Mouse (Mus musculus) midbrain, embryonic 14.5 days (tissue): ENCODE results near the gene Gm11042. TPM values are rescaled to one million over a fixed set of nuclear protein-coding genes. Genes with fewer than 3 reads are reported as not detected.
A peak's percentile ranks its signal among the peaks of the same experiment; 100 is the strongest.

Experiments used
- ATAC-seq: fragments of 200-750 bp; cut with Nextera tagmentation; 2 replicates; pipeline ENCODE4 v1.8.0; 2017; ENCODE audit warnings: moderate number of reproducible peaks, moderate library complexity; ENCODE audit not compliant: low FRiP score, low TSS enrichment
- DNase-seq: peaks from one replicate; pipeline ENCODE4 v3.0.0-alpha.2; 2015
- H3K27ac ChIP-seq: fragments of 300-500 bp; sonication (generic); replicated peaks from 2 replicates; pipeline ENCODE4 v1.5.1; 2014; ENCODE audit warnings: mild to moderate bottlenecking, low read depth, low read length, moderate library complexity
- H3K27me3 ChIP-seq: fragments of 300-500 bp; sonication (generic); 2 replicates; pipeline ENCODE4 v1.6.1; 2014; ENCODE audit warnings: low read length, control low read depth, mixed read lengths; ENCODE audit not compliant: control insufficient read depth, insufficient read depth
- H3K36me3 ChIP-seq: fragments of 300-500 bp; sonication (generic); 2 replicates; pipeline ENCODE4 v1.6.1; 2014; ENCODE audit warnings: low read length, control low read depth; ENCODE audit not compliant: control insufficient read depth, insufficient read depth
- H3K4me1 ChIP-seq: fragments of 300-500 bp; sonication (generic); 2 replicates; pipeline ENCODE4 v1.6.1; 2014; ENCODE audit warnings: mild to moderate bottlenecking, antibody characterized with exemption, low read length, control low read depth; ENCODE audit not compliant: control insufficient read depth, insufficient read depth
- H3K4me2 ChIP-seq: fragments of 300-500 bp; sonication (generic); 2 replicates; pipeline ENCODE4 v1.6.1; 2014; ENCODE audit warnings: mild to moderate bottlenecking, low read length, moderate library complexity
- H3K4me3 ChIP-seq: fragments of 300-500 bp; sonication (generic); replicated peaks from 2 replicates; pipeline ENCODE4 v1.5.1; 2014; ENCODE audit warnings: low read depth, low read length
- H3K9ac ChIP-seq: fragments of 300-500 bp; sonication (generic); replicated peaks from 2 replicates; pipeline ENCODE4 v1.6.1; 2014; ENCODE audit warnings: mild to moderate bottlenecking, low read length, moderate library complexity
- H3K9me3 ChIP-seq: fragments of 300-500 bp; sonication (generic); 2 replicates; pipeline ENCODE4 v1.6.1; 2016; ENCODE audit warnings: low read length, control low read depth, mixed read lengths; ENCODE audit not compliant: control insufficient read depth
- WGBS: fragments of 180-500 bp; shearing (Covaris S2); extraction: QIAGEN DNeasy Blood & Tissue Kit; methylation state at CpG from one replicate; pipeline ENCODE4 v1.1.7; 2014; 5-methylcytosine and 5-hydroxymethylcytosine counted together
- polyA plus RNA-seq: library from polyadenylated mRNA; unstranded; fragments of >200 nt; fragmentation: Nextera tagmentation; extraction: Ambion mirVana; gene quantifications from 2 replicates; pipeline ENCODE4 v1.2.1, GENCODE M21; 2014

Gm11042 gene
- polyA plus RNA-seq, 1 experiment from 2014 or later, result not detected

DNA sequence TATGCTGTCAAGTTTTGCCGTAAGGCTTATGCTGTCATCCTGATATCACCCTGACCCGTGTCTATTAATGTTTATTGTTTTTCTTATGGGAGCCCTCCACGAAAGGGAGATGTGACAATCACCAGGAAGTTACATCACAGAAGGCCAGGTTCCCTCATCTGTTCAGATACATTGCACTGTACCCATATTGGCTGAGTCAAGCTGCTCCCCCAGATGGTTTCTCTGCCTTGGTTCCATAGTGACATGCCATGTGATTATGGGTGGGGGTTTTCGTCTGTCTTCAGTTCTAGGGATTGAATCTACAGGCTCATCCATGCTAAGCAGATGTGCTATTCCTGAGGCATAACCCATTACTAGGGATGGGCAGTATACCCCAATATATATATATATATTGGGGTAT is 34.8 kb downstream of the Gm11042 start:
- Histone ChIP-seq H3K4me1 (peaks cover 7% of the 10 kb centered on the region), H3K36me3 (no peaks in the 10 kb centered on the region), H3K4me3 (no peak overlapping the region), H3K27me3 (peaks cover 9% of the 10 kb centered on the region), H3K4me2 (no peak overlapping the region), H3K9ac (no peak overlapping the region), H3K27ac (no peak overlapping the region), H3K9me3 (no peaks in the 10 kb centered on the region; the same call in 1 of the 2 replicates)
- WGBS, result 84% methylated on average over 4 of the region's 4 CpGs
- ATAC-seq (no peak), DNase-seq (no peak)

DNA sequence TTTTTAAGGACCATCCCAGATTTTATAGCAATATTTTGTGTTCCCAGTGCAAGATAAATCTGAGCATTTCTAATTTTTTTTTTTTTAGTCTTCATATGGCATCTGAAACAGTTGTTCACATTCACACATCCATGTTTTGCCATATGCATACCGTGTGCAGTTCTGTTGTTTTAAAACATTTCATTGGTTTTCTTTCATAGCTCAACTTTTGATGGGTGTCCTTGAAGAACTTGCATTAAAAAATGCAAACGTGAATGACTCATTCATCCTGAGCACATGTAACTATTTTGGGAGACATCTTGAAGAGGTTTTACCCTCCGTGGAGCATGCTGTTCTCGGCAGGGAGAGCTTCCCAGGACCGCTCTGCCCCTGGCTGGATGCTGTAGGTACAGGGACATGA is 38.9 kb downstream of the Gm11042 start:
- H3K4me3 ChIP-seq, result no peak overlapping the region
- no peaks in the 10 kb centered on the region for H3K4me1 ChIP-seq

DNA sequence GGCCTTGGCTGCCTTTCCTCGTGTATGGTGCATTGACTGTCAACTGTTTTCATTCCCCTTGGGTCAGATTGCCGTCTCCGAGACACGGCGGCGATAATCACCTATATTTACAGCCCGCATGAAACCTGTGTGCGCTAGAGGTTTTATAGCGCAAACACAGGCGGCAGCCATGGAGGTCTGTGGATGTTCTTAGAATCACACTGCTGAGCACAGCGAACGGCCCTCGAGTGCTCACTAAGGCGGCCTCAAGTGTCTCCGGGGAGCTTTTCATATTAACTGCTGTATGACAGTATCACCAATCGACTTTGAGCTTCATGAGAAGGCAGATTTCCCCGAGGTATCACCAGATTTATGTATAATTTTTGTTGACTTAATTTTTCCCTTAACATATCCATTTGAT is 43.6 kb downstream of the Gm11042 start:
- Histone ChIP-seq H3K4me1 (no peaks in the 10 kb centered on the region), H3K27me3 (no peaks in the 10 kb centered on the region), H3K9ac (no peak overlapping the region), H3K9me3 (no peaks in the 10 kb centered on the region), H3K36me3 (no peaks in the 10 kb centered on the region), H3K4me3 (no peak overlapping the region), H3K4me2 (no peak overlapping the region), H3K27ac (no peak overlapping the region)
- DNase-seq (no peak), ATAC-seq (no peak)
- WGBS, result 93% methylated on average over 17 of the region's 17 CpGs

More for the DNA sequence above, 38.9 kb downstream of the Gm11042 start:
- no peak for DNase-seq
- no peak for ATAC-seq
- Histone ChIP-seq H3K9me3 (no peaks in the 10 kb centered on the region; the same call in 1 of the 2 replicates), H3K36me3 (no peaks in the 10 kb centered on the region), H3K27me3 (no peaks in the 10 kb centered on the region), H3K9ac (no peak overlapping the region), H3K27ac (no peak overlapping the region), H3K4me2 (no peak overlapping the region)
- 92% methylated on average over 5 of the region's 5 CpGs for WGBS

DNA sequence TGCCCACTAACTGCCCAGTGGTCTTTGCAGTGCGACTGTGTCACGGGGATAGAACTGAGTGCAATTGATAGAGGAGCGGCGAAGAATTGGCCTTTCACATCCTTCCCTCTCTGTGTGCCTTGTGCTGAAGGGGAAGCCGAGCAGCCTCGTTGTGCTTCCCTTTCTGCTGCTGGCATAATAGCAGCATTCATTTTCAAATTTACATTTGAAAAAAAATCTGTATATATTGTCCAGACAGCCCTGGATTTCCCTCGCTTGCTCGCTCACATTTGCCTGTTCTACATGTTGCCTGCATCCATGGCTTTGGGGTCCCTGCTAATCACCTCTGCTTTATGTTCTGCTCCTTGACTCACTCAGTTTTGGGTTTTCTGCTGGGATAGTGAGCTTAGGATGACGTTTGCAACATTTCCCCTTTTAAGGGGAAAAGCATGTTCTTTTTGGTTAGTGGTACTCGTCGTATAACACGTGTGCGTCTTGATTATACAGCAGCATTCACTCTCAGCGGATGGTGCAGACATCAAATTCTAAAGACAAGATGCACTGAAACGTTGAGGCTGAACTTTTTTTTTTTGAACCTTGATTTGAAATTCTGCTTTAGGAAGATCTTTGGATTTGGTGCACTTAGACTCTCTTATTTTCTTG is 47.4 kb downstream of the Gm11042 start:
- H3K9me3 ChIP-seq, result no peaks in the 10 kb centered on the region
- 60% methylated on average over 15 of the region's 15 CpGs for whole genome bisulfite sequencing
- H3K4me2 ChIP-seq, result no peak overlapping the region
- H3K4me1 ChIP-seq, result no peaks in the 10 kb centered on the region
- ATAC-seq, result no peak
- H3K27ac ChIP-seq, result no peak overlapping the region; the same call in 1 of the 2 replicates
- H3K4me3 ChIP-seq, result no peak overlapping the region
- H3K36me3 ChIP-seq, result peaks cover 6% of the 10 kb centered on the region; the same call in 1 of the 2 replicates
- no peaks in the 10 kb centered on the region for H3K27me3 ChIP-seq
- no peak overlapping the region for H3K9ac ChIP-seq
- DNase-seq, result peak; percentile 32

DNA sequence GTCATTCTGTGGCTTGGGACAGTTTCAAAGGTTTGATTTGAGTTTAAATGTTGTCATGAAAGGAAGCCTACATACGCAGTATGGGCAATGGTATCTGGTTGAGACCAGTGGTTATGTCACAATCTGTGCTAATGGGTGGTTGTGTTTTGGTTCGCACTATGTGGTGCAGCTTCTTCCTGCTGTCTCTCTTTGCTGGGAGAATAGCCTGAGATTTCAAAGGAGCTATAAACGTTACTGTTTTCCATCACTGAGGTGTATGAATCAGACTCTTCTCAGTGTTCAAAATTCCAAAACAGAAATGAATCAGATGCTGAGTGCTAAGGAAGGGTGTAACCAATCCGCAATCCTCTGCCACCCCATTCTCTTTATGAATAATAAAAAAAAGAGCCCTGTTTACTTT is 49.1 kb downstream of the Gm11042 start:
- Histone ChIP-seq H3K4me1 (no peaks in the 10 kb centered on the region), H3K4me3 (no peak overlapping the region), H3K36me3 (peaks cover 6% of the 10 kb centered on the region; the same call in 1 of the 2 replicates), H3K4me2 (no peak overlapping the region), H3K9ac (no peak overlapping the region), H3K27me3 (no peaks in the 10 kb centered on the region), H3K9me3 (no peaks in the 10 kb centered on the region), H3K27ac (no peak overlapping the region)
- DNase-seq, result no peak
- 97% methylated on average over 4 of the region's 4 CpGs for WGBS
- ATAC-seq, result no peak
